Mouse (Mus musculus) left cerebral cortex, postnatal 14 days (tissue): Measurements from ENCODE around the gene Pkd2l1. TPM values are rescaled to one million over a fixed set of nuclear protein-coding genes. Genes with fewer than 3 reads are reported as not detected.

Experiments used
- DNase-seq, 2 experiments: peaks; one replicate each; pipeline ENCODE4 v3.0.0; 2021 to 2022; ENCODE audit warnings: low spot score in 2 of 2, mixed read lengths in 1 of 2
- intact Hi-C: fragments of 180-260 bp; cut with DNase I; formaldehyde crosslinking; loops from one replicate; pipeline ENCODE4 v1.15.1; 2025
- long read RNA-seq, 2 experiments: library from polyadenylated mRNA; stranded (forward); transcript quantifications; one replicate each; pipeline ENCODE4 v2.0.0; 2021
- total RNA-seq, 2 experiments: library from RNA; stranded (reverse); gene quantifications; 2 replicates each; pipeline ENCODE4 v1.2.3; 2021

Gene Pkd2l1
- total RNA-seq: under 1 TPM in 1 of 2 experiments, not detected in 1; 0.11 TPM
- long read RNA-seq, experiment 1: 0 reads
- long read RNA-seq, experiment 2: 0 reads

DNA sequence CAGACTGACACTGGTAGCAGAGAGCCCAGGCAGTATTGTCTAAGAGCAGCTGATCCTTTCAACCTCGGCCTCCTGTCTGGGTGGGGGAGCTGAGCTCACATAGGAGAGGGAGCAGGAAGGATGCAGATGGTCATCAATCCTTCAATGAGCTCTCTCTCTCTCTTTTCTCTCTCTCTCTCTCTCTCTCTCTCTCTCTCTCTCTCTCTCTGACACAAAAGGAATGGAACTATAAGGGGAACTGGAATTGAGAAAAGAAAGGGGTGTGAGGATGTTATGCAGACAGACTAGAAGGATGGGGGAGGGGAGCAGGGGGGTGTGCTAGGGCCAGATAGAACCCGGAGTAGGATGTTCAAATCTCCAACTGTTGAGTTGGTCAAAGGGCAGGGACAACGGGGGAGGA is at the start of gene Pkd2l1:
Pkd2l1 (minus strand) TSS at position 101 of the 400 bp plus-strand sequence.
- DNase-seq: no peak
- intact Hi-C loops: no loop called here

DNA sequence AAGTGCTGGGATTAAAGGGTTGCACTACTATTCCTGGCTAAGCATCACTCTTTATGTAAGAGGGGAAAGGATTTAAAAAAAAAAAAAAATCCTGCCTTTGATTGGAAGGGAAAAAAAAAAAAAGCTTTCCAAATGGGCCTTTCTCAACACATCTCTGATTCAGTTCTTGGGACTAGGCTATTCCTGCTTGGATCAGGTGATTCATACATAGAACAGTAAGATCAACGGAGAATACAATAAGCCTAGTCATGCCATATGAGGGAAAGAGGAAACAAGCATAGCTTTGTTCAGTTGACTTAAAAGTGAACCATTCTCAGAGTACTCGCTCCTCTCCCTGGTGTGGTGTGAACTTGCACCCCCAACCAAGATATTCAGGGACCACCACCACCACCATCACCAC is 46.7 kb upstream of the Pkd2l1 start:
- DNase-seq: no peak
- intact Hi-C loops: no loop called here

DNA sequence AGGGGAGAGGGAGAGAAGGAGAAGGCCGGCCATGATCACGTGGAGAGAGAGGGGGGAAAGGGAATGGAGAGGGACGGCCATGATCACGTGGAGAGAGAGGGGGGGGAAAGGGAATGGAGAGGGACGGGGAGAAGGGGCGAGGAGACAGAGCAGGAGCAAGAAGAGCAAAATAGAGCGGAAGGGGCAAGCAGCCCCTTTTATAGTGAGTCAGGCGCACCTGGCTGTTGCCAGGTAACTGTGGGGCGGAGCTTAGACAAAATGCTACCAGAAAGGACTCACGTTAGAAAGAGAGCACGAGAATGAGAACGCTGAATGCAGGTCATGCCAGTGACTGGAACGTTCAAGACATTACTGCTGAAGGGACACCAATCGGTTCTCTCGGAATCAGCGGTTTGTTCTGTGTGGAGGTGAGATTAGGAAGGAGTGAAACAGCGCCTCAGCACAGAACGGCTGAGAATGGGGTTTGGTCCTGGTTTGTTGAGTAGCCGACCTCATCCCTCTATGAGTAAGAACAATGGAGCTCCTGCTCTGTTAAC is 45.3 kb upstream of the Pkd2l1 start:
- intact Hi-C loops: no loop called here
- peak in 1 of 2 experiments; percentile 6 for DNase-seq

DNA sequence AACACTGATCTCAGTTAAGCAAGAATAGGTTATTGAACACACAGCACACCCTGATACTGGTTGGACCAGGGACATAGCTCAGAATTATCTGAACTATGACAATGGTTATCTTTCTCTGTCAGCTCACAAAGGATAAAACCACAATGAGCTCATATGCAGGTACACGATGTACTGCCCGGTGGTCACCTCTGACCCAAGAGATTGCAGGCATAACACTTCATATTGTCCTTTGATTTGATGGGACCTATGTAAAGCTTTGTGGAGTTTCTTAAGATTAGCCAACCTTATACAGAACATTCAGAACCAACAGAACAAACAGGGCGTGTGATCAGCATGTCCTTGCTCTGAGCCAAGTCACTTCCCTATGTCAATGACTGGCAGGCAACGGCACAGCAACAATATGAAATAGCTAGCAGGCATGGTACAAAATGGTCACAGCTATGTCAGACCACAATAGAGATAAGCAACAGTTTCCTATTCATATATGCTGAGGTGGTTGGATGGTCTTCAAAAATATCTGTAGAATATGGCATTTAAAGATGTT is 39.4 kb upstream of the Pkd2l1 start:
- intact Hi-C loops: no loop called here
- no peak for DNase-seq

DNA sequence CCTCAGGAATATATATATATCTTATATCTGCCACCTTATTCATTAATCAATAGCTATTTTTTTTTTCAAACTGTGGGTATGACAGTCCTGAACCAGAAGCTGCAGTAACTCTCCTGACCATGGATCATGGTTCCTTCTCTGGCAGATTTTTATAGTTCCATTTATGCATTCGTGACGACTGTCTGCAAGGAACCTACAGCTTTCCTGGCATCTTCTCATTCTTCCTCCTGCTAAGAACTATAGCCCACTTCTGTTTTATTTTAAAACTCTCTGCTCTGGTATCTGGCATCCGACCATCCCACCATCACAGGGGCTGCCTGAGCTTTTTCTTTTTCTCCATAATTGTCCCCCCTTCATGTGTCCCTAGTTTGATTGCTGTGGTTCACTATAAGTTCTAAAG is 38.0 kb upstream of the Pkd2l1 start:
- intact Hi-C loops: no loop called here
- peak in 1 of 2 experiments; percentile 27 for DNase-seq

DNA sequence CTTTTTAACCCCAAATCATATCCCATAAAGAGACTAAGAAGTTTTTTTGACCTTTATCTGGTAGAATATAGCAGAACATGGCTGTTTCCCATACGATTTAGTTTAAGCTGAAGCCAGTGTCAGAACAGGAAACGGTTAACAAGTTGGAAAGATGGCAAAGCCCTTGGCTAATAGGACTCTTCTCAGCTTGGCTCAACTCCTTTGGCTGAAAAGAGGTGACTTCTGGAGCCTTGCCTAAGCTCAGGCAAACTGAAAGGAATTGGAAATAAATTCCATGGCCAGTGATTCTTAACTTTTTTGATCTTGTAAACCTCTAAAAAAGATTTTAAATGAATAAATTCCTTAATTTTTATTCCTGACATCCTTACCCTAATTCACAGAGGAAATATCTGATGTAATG is 37.5 kb upstream of the Pkd2l1 start:
- intact Hi-C loops: no loop called here
- no peak for DNase-seq

DNA sequence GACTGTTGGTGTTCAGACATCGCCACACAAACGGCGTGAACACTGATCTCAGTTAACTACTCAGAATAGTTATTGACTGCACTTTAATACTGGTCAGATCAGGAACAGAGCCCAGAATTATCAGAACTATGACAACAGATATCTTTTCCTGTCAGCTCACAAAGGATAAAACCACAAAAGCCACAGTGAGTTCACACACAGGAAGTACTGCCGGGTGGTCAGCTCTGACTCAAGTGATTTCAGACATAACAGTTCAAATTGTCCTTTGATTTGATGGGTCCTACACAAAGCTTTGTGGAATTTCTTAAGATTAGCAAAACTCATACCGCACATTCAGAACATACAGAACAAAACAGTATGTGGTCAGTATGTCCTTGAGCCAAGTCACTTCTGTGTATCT is 33.5 kb upstream of the Pkd2l1 start:
- DNase-seq: no peak
- intact Hi-C loops: no loop called here

DNA sequence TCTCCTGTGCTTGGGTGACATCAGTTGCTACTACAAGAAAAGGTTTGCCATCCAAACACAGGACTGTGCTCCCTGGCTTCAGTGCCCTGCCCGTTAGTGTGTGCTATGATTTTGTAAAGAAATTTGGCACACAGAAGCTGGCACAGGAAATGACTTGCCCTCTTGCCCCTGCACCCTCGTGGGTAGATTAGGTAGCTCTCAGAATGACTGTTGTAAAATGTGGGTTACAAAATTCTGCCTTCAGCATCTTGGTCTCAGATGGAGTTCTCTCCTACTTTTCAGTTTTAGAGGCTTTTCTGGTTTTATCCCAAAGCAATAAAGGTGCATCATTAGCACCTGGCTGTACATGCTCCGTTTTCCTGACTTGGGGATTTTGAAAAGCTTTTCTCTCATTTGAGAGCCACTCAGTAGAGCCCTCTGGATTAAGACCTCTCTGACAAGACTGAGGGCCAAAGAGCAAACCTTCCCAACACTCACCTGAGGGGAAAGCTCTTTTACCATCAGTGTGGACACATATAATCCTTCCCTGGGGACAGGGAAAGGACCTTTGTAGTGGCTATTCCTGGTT is 25.8 kb upstream of the Pkd2l1 start:
- no peak for DNase-seq
- intact Hi-C loops: no loop called here

DNA sequence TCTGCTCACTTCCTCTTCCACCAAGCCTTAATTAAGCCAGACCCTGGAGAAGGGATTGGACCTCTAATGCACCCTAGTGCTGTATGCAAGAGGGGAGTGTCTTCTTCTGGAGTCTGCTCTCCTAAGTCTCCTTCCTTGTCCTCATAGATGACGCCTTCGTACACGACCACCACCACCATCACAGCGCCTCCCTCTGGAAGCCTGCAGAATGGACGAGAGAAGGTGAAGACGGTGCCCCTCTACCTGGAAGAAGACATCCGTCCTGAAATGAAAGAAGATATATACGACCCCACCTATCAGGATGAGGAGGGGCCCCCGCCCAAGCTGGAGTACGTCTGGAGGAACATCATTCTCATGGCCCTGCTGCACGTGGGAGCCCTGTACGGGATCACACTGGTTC is 23.0 kb upstream of the Pkd2l1 start:
- DNase-seq: no peak
- intact Hi-C loops: no loop called here

DNA sequence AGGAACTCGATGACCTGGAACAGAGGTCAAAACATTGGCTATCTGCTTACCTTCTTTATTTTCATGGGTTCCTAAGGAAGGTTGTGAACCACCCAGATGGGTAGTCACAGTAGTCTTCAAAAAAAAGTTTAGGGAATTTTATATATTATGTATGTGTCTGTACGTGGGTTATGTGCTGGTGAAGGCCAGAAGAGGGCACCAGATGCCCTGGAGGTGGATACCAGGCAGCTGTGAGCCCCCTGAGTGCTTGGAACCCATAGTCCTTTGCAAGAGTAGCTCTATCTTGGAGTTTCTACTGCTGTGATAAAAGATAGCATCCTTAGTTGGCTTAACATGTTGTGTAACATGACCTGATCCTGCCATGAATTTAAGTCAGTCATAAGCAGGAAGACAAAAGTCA is 14.8 kb upstream of the Pkd2l1 start:
- DNase-seq: no peak
- intact Hi-C loops: no loop called here

DNA sequence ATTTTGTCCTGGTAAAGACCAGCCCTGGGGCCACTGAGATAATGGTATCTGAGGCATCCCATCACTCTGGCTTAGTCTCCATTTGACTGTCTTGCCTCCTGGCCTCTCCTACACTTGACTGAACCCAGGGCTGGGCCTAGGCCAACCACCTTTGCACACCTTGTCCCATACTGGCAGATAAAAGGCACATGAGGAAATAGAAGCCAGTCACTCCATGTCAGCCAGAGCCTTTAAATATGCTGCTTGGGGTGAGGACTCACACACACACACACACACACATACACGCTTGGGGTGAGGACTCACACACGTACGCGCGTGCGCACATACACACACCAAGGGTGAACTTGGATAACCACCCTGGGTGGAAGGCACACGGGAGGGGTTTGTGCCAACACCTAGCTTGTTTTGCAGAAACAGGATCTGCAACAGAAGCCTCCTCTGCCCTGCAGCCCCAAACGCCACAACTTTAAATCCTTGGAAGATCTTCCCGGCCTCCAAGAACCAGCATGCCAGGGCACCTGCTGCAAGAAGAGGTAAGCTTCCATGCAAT is 10.8 kb upstream of the Pkd2l1 start, which contains the start of gene Scd3:
Scd3 (plus strand) TSS at position 255 of the 550 bp plus-strand sequence.
- intact Hi-C loops: no loop called here
- DNase-seq: no peak

DNA sequence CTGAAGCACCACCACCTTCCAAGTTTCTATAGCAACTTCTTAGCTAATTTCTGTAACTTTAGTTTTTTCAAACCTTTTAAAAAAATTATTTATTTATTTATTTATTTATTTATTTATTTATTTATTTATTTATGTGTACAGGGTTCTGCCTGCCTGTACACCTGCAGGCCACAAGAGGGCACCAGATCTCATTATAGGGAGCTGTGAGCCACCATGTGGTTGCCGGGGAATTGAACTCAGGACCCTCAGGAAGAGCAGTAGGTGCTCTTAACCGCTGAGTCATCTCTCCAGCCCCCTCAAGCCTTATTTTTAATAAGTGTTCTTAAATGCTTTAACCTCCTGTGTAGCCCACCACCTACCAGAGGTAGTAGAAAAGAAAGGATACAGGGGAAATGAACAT is 6.7 kb upstream of the Pkd2l1 start:
- no peak for DNase-seq
- intact Hi-C loops: no loop called here

DNA sequence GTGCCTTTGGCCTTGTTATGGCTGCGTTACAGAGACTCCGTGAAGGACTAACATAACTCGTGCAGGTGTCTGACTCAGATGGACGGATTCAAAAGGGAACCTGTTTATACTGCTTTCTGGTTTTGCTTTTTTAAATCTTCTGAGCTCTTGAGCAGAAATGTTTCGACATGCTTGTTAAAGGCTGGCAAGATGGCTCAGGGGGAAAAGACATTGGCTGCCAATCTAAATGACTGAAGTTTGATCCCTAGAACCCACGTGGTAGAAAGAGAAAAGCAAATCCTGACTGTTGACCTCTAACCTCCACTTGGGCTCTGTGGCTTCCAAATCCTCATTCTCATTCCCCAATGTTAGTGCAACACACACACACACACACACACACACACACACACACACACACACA is 6.3 kb upstream of the Pkd2l1 start:
- intact Hi-C loops: no loop called here

DNA sequence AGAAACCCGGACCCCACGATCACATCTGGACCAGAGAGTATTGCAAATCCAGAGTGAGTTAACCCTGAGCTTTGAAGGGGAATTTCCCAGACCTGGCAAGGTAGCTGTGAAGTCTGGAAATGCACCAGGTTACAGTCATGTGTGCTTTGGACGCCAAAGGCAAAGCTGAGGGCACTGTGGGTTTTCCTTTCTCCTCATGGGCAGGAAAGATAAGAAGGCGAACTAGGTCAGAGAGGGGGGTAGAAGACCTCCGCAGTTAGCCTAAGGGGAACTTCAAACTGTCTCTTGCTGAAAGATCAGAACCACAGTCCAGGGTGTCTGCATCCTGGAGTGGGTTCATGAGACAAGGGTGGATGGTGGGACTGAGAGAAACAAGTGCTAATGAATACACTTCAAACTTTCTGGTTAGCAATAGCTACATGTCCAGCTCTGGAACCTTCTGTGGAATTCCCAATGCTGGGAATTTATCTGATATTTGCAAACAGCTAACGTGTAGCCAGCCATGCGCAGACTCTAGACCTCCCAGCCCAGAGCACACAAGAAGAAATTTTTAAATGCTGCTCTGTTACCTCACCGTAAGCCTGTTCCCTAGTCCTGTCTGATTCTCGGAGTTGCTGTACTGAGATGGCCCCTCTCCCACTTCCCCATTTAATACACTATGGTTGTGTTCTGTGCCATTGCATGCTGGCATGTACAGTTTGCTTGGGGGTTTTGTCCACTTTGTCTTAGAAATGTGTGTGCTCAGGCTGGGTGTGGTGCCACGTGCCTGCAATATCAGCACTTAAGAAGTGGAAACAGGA is 5.0 kb upstream of the Pkd2l1 start:
- intact Hi-C loops: no loop called here
- no peak for DNase-seq

More for the DNA sequence above, 6.3 kb upstream of the Pkd2l1 start:
- DNase-seq: no peak

DNA sequence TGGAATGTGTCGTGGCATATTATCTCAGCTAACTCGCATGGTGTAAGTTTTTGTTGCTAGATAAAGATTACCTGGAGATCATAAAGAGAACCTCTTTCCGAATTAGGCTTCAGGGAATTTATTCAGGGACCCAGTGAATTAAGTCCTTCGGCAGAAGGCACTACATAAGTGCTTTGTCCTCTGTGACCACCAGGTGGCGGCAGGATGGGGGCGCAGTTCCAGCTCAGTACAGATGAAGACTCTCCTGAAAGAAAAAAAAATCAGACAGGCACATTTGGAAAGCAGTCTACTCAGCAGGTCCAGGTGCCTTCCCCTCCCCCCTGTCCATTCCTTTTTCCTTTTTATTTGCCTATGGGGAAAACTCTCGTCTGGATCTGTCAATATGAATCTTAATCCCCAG is 2.9 kb upstream of the Pkd2l1 start:
- intact Hi-C loops: no loop called here
- peak; percentile 55 to 75 for DNase-seq

DNA sequence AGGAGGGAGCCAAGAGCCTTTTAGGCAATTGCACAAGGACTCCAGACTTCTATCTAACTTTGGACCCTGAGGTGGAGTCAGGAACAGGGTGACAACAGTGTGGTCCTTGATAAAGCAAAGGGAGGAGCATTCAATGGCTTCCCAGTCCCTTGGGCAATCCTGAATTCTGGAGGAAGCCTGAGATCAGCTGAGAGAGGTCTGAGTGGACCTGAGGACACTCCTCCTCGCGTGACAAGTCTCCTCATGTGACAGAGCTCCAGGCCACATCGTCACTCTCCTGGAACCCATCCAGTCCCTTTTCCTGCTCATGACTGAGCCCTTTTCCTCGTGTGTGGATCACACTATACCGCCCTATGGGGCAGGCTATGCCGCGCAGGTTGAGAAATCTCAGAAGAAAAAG is 1.7 kb upstream of the Pkd2l1 start:
- intact Hi-C loops: no loop called here
- DNase-seq: no peak

DNA sequence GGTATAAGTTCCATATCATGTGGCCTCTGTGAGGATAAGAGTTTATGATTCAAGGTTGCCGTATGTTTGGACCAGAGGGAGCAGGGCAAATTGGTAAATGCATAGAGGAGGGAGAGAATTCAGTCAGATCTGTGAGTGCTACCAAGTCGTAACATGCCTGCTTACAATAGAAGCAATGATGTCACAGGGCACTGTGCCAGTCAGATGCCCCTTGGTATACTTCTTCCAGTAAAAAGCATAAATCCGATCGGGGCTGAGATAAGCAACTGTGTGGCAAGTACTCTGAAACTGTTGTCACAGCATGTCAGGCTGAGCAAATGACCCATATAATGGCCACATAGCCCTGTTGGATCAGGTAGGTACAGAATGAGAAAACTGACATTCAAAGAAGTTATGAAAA is 3.2 kb downstream of the Pkd2l1 start:
- DNase-seq: no peak
- intact Hi-C loops: no loop called here

DNA sequence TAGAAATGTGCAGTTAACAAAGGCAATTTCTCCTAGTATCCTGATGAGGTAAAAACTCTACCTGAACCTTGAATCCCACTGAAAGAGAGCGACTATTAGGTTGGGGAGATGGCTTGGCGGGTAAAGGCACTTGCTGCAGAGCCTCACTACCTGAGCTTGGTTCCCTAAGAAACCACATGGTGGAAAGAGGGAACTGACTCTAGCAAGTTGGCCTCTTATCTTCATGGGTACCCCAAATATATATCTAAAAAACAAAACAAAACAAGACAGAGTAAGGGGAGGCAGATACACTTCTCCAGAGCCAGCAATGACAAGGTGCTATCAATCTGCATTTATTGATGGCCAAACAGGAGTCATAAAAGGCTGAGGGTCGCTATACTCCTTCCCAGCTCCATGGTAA is 8.3 kb downstream of the Pkd2l1 start:
- intact Hi-C loops: no loop called here
- DNase-seq: no peak

DNA sequence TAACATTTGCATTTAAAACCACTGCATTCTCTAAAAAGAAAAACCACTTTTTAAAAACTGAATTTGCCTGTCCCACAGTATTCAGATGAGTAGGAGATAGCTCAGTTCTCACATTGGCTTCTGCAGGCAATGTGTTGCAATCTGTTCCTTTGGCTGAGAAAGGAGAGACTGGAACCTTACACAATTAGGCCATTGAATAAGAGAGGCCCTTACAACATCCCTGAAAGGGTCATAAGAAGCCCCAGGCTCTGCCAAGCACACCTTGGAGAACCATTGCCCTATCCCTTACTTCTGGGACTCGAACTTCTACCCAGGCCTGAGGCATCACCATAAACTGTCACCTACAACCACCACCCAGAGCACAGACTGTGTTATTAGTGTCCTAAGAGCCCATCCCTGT is 11.7 kb downstream of the Pkd2l1 start:
- intact Hi-C loops: no loop called here

DNA sequence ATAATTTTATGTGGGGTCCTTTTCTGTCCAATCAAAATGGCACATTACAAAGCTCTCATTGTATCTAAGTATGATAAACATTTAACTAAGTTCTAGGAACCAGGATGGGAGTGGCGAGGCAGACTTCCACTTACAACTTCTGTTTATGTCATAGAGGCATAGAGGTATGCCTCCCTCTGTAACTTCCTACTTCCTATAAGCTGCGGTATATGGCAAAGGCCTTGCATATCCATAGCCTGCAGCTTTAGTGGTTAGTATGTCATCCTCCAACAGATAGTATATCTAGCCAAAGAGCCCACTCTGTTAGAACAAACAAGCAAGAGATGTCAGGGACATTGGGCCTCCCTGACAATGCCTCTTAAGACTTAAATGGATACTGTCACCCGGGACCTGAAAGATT is 15.5 kb downstream of the Pkd2l1 start:
- intact Hi-C loops: no loop called here
- DNase-seq: no peak

More for the DNA sequence above, 11.7 kb downstream of the Pkd2l1 start:
- no peak for DNase-seq
